Mouse (Mus musculus) forebrain, embryonic 11.5 days (tissue): ENCODE measurements around the gene Vopp1. TPM values are rescaled to one million over a fixed set of nuclear protein-coding genes. Genes with fewer than 3 reads are reported as not detected.

ENCODE experiments used
- ATAC-seq: fragments of 200-750 bp; cut with Nextera tagmentation; replicated peaks from 2 replicates; pipeline ENCODE4 v1.8.0; 2017; ENCODE audit warnings: moderate TSS enrichment; ENCODE audit not compliant: low FRiP score
- DNase-seq: peaks from one replicate; pipeline ENCODE4 v3.0.0-alpha.2; 2017; ENCODE audit warnings: low spot score
- H3K27ac ChIP-seq: fragments of 300-500 bp; sonication (generic); 2 replicates; pipeline ENCODE4 v1.5.1; 2014; ENCODE audit warnings: low read depth, low read length
- H3K27me3 ChIP-seq: fragments of 300-500 bp; sonication (generic); 2 replicates; pipeline ENCODE4 v1.6.1; 2014; ENCODE audit warnings: mild to moderate bottlenecking, low read length, mixed read lengths; ENCODE audit not compliant: control insufficient read depth, insufficient read depth
- H3K36me3 ChIP-seq: fragments of 300-500 bp; sonication (generic); 2 replicates; pipeline ENCODE4 v1.6.1; 2014; ENCODE audit warnings: mild to moderate bottlenecking, low read length, moderate library complexity, mixed read lengths; ENCODE audit not compliant: control insufficient read depth, insufficient read depth
- H3K4me1 ChIP-seq: fragments of 300-500 bp; sonication (generic); replicated peaks from 2 replicates; pipeline ENCODE4 v1.6.1; 2014; ENCODE audit warnings: low read length, mixed read lengths; ENCODE audit not compliant: control insufficient read depth, insufficient read depth
- H3K4me2 ChIP-seq: fragments of 300-500 bp; sonication (generic); 2 replicates; pipeline ENCODE4 v1.6.1; 2014; ENCODE audit warnings: low read depth, mild to moderate bottlenecking, low read length, moderate library complexity, mixed read lengths; ENCODE audit not compliant: severe bottlenecking
- H3K4me3 ChIP-seq: fragments of 300-500 bp; sonication (generic); 2 replicates; pipeline ENCODE4 v1.5.1; 2014; ENCODE audit warnings: low read depth, low read length
- H3K9ac ChIP-seq: fragments of 300-500 bp; sonication (generic); 2 replicates; pipeline ENCODE4 v1.6.1; 2014; ENCODE audit warnings: low read length
- H3K9me3 ChIP-seq: fragments of 300-500 bp; sonication (generic); 2 replicates; pipeline ENCODE4 v1.6.1; 2016; ENCODE audit warnings: low read length, mixed read lengths; ENCODE audit not compliant: control insufficient read depth
- WGBS: fragments of 180-500 bp; shearing (Covaris S2); extraction: QIAGEN DNeasy Blood & Tissue Kit; methylation state at CpG from one replicate; pipeline ENCODE4 v1.1.7; 2014; 5-methylcytosine and 5-hydroxymethylcytosine counted together
- polyA plus RNA-seq: library from polyadenylated mRNA; unstranded; fragments of >200 nt; fragmentation: Nextera tagmentation; extraction: Ambion mirVana; gene quantifications from 2 replicates; pipeline ENCODE4 v1.2.1, GENCODE M21; 2014

Vopp1 gene
- polyA plus RNA-seq, 1 experiment from 2014 or later: 49.2 TPM

DNA sequence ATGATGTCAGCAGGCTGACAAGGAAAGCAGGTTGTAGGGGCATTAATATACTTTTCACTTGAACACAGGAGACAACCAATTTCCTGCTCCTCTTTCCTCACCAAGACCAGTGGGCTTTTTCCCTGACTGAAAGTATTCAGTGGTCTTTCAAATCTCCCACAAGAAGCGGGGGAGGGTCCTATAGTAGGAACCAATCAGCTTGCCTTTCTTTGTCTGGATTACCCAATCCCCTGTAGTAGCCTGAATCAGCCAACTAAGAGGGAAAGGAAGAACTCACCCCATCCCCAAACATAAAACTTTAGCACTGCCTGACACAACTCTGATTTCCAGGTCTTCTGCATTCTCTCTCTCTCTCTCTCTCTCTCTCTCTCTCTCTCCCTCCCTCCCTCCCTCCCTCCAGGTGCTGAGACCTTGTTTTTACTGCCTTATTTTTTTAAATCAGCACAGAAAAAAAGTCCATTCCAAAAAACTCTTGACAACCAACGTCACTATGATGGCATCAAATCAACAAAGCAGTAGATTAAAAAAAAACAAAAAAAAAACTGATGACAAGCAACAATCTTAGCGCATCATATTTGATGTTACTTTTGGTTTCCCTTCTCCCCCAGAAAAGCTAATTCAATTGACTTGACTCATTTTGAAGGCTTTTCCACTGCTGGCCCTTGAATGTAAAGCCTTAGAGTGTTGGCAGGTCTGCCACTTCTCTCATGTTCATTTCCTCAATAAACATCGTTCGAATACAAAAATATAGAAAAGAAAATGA lies 2.1 kb downstream of the Vopp1 start:
- 63% methylated on average over 5 of the region's 5 CpGs for WGBS
- ATAC-seq (peak; percentile 84), DNase-seq (peak; percentile 57)
- no peaks in the 10 kb centered on the region for H3K36me3 ChIP-seq
- H3K4me2 ChIP-seq: peak overlapping the region; percentile 43; the same call in 1 of the 2 replicates
- no peak overlapping the region; the same call in 1 of the 2 replicates for H3K4me3 ChIP-seq
- no peaks in the 10 kb centered on the region for H3K9me3 ChIP-seq
- peak overlapping the region; percentile 25; the same call in 1 of the 2 replicates for H3K27ac ChIP-seq
- H3K9ac ChIP-seq: no peak overlapping the region
- H3K27me3 ChIP-seq: no peaks in the 10 kb centered on the region
- H3K4me1 ChIP-seq: no peaks in the 10 kb centered on the region

- no peaks in the 10 kb centered on the region for H3K27me3 ChIP-seq
- H3K4me1 ChIP-seq: no peaks in the 10 kb centered on the region
- H3K27ac ChIP-seq: no peak overlapping the region
Measured at GRCm38 (mm10) chr6:57814436-57814940, 10.5 kb downstream of the Vopp1 start.

GRCm38 (mm10) chr6:57811748-57812730 lies 12.9 kb downstream of the Vopp1 start:
- Histone ChIP-seq H3K9me3 (no peaks in the 10 kb centered on the region), H3K4me3 (no peak overlapping the region), H3K4me2 (no peak overlapping the region), H3K27ac (no peak overlapping the region), H3K9ac (no peak overlapping the region), H3K27me3 (no peaks in the 10 kb centered on the region), H3K4me1 (no peaks in the 10 kb centered on the region), H3K36me3 (no peaks in the 10 kb centered on the region)
- ATAC-seq (no peak), DNase-seq (no peak)
- whole genome bisulfite sequencing: 87% methylated on average over 3 of the region's 3 CpGs

More at GRCm38 (mm10) chr6:57814436-57814940, 10.5 kb downstream of the Vopp1 start:
- Histone ChIP-seq H3K9ac (no peak overlapping the region), H3K36me3 (no peaks in the 10 kb centered on the region), H3K4me2 (no peak overlapping the region), H3K4me3 (no peak overlapping the region), H3K9me3 (no peaks in the 10 kb centered on the region)
- DNase-seq: no peak
- WGBS: 87% methylated on average over 2 of the region's 2 CpGs
- no peak for ATAC-seq

GRCm38 (mm10) chr6:57805218-57806069 lies 19.5 kb downstream of the Vopp1 start:
- 92% methylated on average over 5 of the region's 5 CpGs for WGBS
- DNase-seq (no peak), ATAC-seq (no peak)
- Histone ChIP-seq H3K4me3 (no peak overlapping the region), H3K36me3 (no peaks in the 10 kb centered on the region), H3K27me3 (no peaks in the 10 kb centered on the region), H3K9ac (no peak overlapping the region), H3K4me2 (no peak overlapping the region), H3K9me3 (no peaks in the 10 kb centered on the region), H3K27ac (no peak overlapping the region), H3K4me1 (no peaks in the 10 kb centered on the region)

GRCm38 (mm10) chr6:57803130-57803529 lies 21.8 kb downstream of the Vopp1 start:
- 88% methylated on average over 2 of the region's 2 CpGs for WGBS

GRCm38 (mm10) chr6:57798986-57799385 lies 26.0 kb downstream of the Vopp1 start:
- H3K4me2 ChIP-seq: no peak overlapping the region
- no peaks in the 10 kb centered on the region for H3K9me3 ChIP-seq
- WGBS: 87% methylated on average over 1 of the region's 1 CpGs
- no peaks in the 10 kb centered on the region for H3K27me3 ChIP-seq
- no peaks in the 10 kb centered on the region for H3K36me3 ChIP-seq
- H3K27ac ChIP-seq: no peak overlapping the region
- no peak overlapping the region for H3K9ac ChIP-seq
- DNase-seq (no peak), ATAC-seq (no peak)
- H3K4me3 ChIP-seq: no peak overlapping the region
- H3K4me1 ChIP-seq: no peaks in the 10 kb centered on the region

More at GRCm38 (mm10) chr6:57803130-57803529, 21.8 kb downstream of the Vopp1 start:
- DNase-seq: no peak
- H3K9me3 ChIP-seq: no peaks in the 10 kb centered on the region
- no peak overlapping the region for H3K27ac ChIP-seq
- H3K4me2 ChIP-seq: no peak overlapping the region
- H3K9ac ChIP-seq: no peak overlapping the region
- ATAC-seq: no peak
- no peaks in the 10 kb centered on the region for H3K27me3 ChIP-seq
- no peak overlapping the region for H3K4me3 ChIP-seq
- H3K36me3 ChIP-seq: no peaks in the 10 kb centered on the region
- H3K4me1 ChIP-seq: no peaks in the 10 kb centered on the region

DNA sequence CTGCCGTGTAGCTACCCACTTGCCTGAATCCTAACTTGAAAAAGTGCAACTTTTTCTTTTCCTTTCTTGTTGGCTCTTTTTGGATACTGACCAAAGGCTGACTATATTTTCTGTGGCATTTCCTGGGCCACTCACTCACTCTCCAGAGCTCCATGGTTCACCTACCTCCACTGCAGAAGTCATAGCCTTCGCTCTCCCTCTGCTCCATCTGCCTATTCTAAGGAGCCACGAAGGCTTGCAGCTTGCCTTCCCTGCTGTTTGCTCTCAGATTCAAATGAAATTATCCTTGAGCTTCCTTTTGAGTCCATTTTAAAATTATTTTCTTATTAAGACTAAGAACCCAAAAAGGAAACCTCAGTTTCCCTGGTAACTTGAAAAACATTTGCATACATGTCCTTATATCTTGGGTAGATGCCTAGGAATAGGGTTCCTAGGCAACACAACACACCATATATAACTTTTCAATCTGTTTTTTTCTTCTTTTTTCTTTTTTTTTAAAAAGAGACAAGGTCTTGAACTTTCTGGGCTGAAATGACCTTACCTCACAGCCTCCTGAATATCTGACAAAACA lies 28.0 kb downstream of the Vopp1 start:
- 90% methylated on average over 3 of the region's 3 CpGs for WGBS
- Histone ChIP-seq H3K4me2 (no peak overlapping the region), H3K9ac (no peak overlapping the region), H3K27me3 (no peaks in the 10 kb centered on the region), H3K36me3 (no peaks in the 10 kb centered on the region), H3K9me3 (no peaks in the 10 kb centered on the region), H3K4me3 (no peak overlapping the region), H3K4me1 (no peaks in the 10 kb centered on the region), H3K27ac (no peak overlapping the region)
- no peak for ATAC-seq
- no peak for DNase-seq
